Mouse (Mus musculus) ES-E14 (cell line): ENCODE measurements around the gene Tiparp.

Source experiments
- CHD2 ChIP-seq: IDR thresholded peaks from 2 replicates; pipeline ENCODE4 v1.6.1; 2014; ENCODE audit warnings: mild to moderate bottlenecking, low read depth, low read length, inconsistent platforms
- MAFK ChIP-seq: IDR thresholded peaks from 2 replicates; pipeline ENCODE4 v1.6.1; 2014; ENCODE audit warnings: mild to moderate bottlenecking, low read depth, low read length, inconsistent platforms; ENCODE audit not compliant: insufficient read depth
- ZC3H11A ChIP-seq: IDR thresholded peaks from 2 replicates; pipeline ENCODE4 v1.6.1; 2012; ENCODE audit warnings: low read depth, mild to moderate bottlenecking, inconsistent platforms, low read length, borderline replicate concordance

DNA sequence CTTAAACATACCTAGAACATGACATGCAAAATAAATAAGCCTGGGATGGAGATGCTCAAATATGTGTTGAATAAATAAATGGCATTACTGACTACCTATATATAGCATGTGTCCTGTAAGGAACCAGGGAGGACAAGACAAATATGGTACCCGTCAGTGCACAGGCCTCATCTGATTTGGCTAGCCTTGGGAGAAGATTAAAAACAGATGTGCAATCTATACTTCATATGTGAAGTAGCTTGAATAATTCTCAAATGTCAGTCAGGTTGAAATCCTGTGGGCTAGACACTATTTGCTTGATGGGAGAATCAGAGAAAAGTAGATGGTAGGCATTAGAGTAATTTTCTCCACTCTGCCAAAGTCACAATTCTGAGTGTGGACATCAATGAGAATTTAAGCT, 6.8 kb upstream of the Tiparp start:
- TF ChIP-seq CHD2 = no peak
- no peak for TF ChIP-seq ZC3H11A
- TF ChIP-seq MAFK = no peak
